Mouse (Mus musculus): Measurements from ENCODE around the gene Mfap2. TPM values are rescaled to one million over a fixed set of nuclear protein-coding genes. Genes with fewer than 3 reads are reported as not detected.

Gene Mfap2
- polyA plus RNA-seq, 1 experiment = 9.5 TPM

DNA sequence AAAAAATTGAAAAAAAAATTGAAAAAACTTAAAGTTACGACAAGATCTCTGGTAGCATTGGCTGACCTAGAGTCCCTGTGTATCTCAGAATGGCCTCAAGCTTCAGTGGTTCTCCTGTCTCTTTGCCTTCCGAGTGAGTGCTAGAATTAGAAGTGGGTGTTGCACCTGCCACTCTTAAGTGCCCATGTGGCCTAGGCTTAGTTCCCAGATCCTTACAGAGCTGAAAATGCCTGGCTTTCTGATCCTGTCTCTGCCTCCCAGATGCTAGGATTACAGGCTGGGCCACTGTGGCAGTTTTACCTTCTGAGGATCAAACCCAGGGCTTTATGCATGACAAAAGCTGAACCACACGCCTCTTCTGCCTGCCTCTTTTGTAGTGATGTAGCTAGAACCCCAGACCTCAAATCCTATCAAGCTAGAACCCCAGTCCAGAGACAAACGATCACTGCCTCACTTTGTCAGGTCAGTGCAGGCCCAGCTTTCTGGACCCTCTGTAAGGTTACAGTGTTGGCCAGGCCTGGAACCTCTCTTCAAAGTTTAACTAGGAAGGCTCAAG lies 54.0 kb downstream of the Mfap2 start:
- DNase-seq (ENCODE audit: extremely low spot score in 1 of 2, low spot score in 1 of 2) = no peak

GRCm38 (mm10) chr4:141065123-141065522 lies 54.9 kb downstream of the Mfap2 start:
- peak; percentile 80 to 92 for DNase-seq (ENCODE audit: extremely low spot score in 1 of 2, low spot score in 1 of 2)

Other genes with a start within 250 kb of the Mfap2 start
- 0.04 TPM in 2 replicates for gene Padi4, start 236.2 kb upstream of the Mfap2 start, polyA plus RNA-seq (2012; rRNA removed)
- 0.14 and 0.23 TPM in 2 replicates for gene Padi3, start 199.8 kb upstream of the Mfap2 start, polyA plus RNA-seq (2012; rRNA removed)
- 0.48 and 0.76 TPM in 2 replicates for gene Padi1, start 164.6 kb upstream of the Mfap2 start, polyA plus RNA-seq (2012; rRNA removed)
- 12.2 and 13.0 TPM in 2 replicates for gene Padi2, start 104.1 kb upstream of the Mfap2 start, polyA plus RNA-seq (2012; rRNA removed)
- gene Sdhb, start 49.2 kb upstream of the Mfap2 start, polyA plus RNA-seq (2012; rRNA removed) = 282 and 283 TPM in 2 replicates
- gene Atp13a2, start 23.5 kb upstream of the Mfap2 start, polyA plus RNA-seq (2012; rRNA removed) = 176 and 177 TPM in 2 replicates
- gene Crocc, start 50.1 kb downstream of the Mfap2 start, polyA plus RNA-seq (2012; rRNA removed) = 70.4 and 80.2 TPM in 2 replicates
- gene Necap2, start 67.9 kb downstream of the Mfap2 start, polyA plus RNA-seq (2012; rRNA removed) = 55.7 and 60.3 TPM in 2 replicates
- 0.36 and 0.50 TPM in 2 replicates for gene Spata21, start 77.9 kb downstream of the Mfap2 start, polyA plus RNA-seq (2012; rRNA removed)
- gene Szrd1, start 129.4 kb downstream of the Mfap2 start, polyA plus RNA-seq (2012; rRNA removed) = 22.3 and 23.0 TPM in 2 replicates
- 20.9 and 21.0 TPM in 2 replicates for gene Fbxo42, start 137.5 kb downstream of the Mfap2 start, polyA plus RNA-seq (2012; rRNA removed)
- gene Rsg1, start 203.5 kb downstream of the Mfap2 start, polyA plus RNA-seq (2012; rRNA removed) = 3.4 and 3.8 TPM in 2 replicates
- gene Arhgef19, start 229.1 kb downstream of the Mfap2 start, polyA plus RNA-seq (2012; rRNA removed) = 10.4 and 11.8 TPM in 2 replicates

Data from frontal cortex, adult 2 months (tissue).